Mouse (Mus musculus) adipose tissue, adult 10 weeks (tissue): ENCODE measurements around the gene Atg2b. TPM values are rescaled to one million over a fixed set of nuclear protein-coding genes. Genes with fewer than 3 reads are reported as not detected.

Source experiments
- polyA plus RNA-seq: library from polyadenylated mRNA; stranded (reverse); fragments of 350-450 nt; fragmentation: Illumina TruSeq; extraction: RNeasy Lipid Tissue Mini Kit (QIAGEN cat#74804); gene quantifications from one replicate; pipeline ENCODE4 v1.2.3, GENCODE M21; 2014; ENCODE audit warnings: low read depth, low replicate concordance

Gene Atg2b
- 23.5 TPM for polyA plus RNA-seq

DNA sequence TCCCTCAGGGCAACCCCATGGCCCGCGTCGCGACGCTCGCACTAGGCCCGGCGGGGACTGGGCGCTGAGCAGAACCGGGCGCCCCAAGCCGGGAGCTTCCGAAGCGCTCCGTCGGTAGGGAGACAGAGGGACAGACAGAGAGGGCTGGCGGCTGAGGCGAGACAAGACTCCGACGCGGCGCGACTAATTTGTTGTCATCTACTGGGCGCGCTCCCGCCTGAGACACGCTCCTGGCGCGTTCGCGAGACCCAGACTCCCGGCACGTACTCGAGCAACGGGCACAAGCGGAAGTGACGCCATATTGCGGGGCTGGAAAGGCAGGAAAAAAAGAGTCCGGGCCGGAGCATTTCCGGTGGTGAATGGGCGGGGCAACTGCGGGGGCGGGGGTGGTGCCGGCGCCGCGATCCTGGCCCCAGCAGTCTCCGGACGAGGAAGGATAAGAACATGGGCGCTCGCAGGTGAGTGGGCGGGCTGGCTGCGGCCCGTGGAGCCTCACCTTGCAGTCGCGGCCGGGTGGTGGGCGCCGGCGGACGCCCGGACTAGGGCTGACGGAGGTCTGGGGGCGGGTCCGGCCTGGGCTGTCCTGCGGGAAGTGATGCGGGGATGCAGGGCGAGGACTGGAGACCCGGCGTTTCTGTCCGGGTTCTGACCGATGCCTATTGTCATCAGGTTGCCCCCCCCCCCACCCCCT is at the start of gene Atg2b:
TSS of gene Atg2b (minus strand) at position 211 of the 691 bp plus-strand sequence.

DNA sequence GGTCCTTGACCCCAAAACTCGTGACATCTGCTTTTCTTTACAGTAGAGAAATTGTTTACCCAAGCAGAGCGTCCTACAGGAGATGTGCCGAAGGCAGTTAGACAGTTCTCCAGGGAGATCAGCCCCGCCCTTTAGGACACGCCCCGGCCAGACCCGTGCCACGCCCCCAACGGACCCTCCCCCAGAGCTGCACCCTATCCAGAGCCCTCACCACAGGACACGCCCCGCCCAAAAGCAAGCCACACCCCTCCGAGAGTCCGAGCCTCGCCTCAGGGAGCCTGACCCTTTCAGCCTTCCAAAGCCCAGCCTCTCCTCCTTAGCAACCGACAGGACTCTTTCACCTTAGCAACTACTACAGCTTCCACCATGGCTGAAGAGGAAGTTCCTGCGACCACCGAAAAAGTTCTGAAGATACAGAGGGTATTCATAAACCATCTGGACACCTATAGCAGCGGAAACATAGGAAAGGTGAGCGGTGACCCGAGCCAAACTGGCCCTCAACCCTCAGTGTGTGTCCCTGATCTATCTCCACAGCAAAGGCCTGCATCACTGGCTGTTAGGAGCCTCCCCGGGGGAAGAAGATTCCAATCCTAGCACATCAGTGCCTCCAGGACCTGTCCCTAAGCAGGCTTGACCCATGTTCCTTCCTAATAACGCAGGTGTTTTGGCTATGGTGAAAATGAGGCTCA is 20.9 kb upstream of the Atg2b start, which contains the start of gene Ak7:
TSS of gene Ak7 (plus strand) at position 178 of the 689 bp plus-strand sequence.

DNA sequence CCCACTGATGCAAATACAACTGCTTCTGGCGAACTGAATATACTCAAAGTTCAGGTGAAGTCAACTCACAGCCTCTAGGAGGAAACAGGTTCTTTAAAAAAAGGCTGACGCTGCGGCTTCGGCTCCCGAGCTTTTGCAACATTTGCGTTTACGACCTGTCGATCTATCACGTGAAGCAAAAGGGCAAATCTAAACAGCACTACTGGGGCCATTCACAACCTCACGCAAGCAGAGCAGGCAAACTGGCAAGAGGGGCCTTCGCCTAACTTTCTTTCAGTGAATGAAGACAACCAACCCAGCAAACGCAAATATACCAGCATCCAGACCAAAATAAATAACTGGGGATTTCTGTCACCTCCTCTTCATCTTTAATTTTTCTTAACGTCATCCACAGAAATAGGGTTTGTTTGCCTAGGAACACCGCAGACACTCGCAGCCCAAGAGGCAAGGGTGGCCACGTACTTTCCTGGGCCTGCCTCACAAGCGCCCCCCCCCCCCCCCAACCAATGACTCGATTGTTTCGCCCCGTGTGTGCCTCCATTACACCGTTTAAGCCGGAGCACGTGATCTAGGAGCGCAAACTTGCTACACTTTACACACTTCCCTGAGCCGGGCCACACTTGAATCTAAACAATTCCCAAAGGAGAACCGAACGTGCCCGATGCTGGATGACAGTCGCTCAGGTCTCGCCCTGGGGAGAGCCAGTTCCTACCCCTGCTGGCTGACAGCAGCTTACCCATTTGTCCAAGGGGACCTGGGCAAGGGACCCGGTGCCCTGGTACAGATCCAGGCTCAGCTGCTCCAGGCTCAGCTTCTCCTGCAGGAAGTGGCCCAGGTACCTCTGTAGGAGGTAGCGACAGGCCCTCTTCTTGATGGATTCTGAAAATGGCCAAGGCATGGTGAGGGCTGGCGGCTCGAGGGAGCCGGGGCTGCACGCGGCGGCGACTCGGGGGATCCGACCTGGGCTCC is 794 bp downstream of the Atg2b start, which contains the start of gene Gskip:
TSS of gene Gskip (plus strand) at position 897 of the 969 bp plus-strand sequence.

DNA sequence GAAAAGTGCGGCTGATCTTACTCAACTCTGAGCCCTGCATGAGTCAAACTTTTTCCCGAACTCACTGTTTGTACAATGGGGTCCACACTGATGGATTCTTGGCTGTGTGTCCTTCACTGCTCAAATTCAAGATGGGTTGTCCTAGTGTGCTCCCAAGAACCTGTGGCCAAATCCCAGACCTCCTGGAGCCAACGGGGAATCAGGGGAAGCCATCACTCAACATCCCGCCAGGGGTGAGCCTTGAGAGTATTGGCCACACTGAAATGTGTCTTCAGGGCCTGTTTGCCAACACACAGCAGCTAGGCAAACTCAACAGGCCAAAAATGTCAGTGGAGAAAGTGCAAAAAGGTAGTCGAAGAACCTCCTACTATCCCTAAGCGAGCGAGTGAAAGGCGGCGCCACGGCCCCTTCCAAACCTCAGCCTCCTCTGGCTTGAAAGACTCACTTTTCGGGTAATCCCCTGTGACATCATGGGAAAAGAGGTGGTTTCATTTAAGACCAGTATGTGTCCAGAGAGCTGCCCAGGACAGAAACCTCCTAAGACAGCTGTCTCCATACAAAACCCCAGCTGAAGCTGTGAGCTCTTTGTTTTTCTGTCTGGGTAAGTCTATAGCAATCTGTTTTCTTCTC is 82.3 kb downstream of the Atg2b start, which contains the start of gene Bdkrb1:
TSS of gene Bdkrb1 (plus strand) at position 505 of the 630 bp plus-strand sequence.

Other genes starting within 250 kb of the Atg2b start
- gene D430019H16Rik, start 231.4 kb downstream of the Atg2b start, polyA plus RNA-seq = 7.7 TPM
- gene Bdkrb2, start 122.0 kb downstream of the Atg2b start, polyA plus RNA-seq = 0.67 TPM
- gene Bdkrb1, start 82.1 kb downstream of the Atg2b start, polyA plus RNA-seq = not detected
- 15.3 TPM for gene Gskip, start 382 bp downstream of the Atg2b start, polyA plus RNA-seq
- 6.2 TPM for gene Ak7, start 20.8 kb upstream of the Atg2b start, polyA plus RNA-seq
- 80.1 TPM for gene Papola, start 99.5 kb upstream of the Atg2b start, polyA plus RNA-seq